Mouse (Mus musculus) intestine, embryonic 14.5 days (tissue): ENCODE measurements around the gene Zfand3. TPM values are rescaled to one million over a fixed set of nuclear protein-coding genes. Genes with fewer than 3 reads are reported as not detected.

Experiments used
- ATAC-seq: fragments of 200-750 bp; cut with Nextera tagmentation; replicated peaks from 2 replicates; pipeline ENCODE4 v1.8.0; 2017; ENCODE audit warnings: low read depth, moderate number of reproducible peaks, moderate TSS enrichment, moderate library complexity; ENCODE audit not compliant: low FRiP score, low TSS enrichment
- DNase-seq: peaks from one replicate; pipeline ENCODE4 v3.0.0-alpha.2; 2018; ENCODE audit warnings: low spot score
- H3K27ac ChIP-seq: fragments of 300-500 bp; sonication (generic); 2 replicates; pipeline ENCODE4 v1.5.1; 2014; ENCODE audit warnings: low read depth, mild to moderate bottlenecking, control low read depth
- H3K27me3 ChIP-seq: fragments of 300-500 bp; sonication (generic); replicated peaks from 2 replicates; pipeline ENCODE4 v1.6.1; 2014; ENCODE audit warnings: low read length, control low read depth; ENCODE audit not compliant: control insufficient read depth, insufficient read depth
- H3K36me3 ChIP-seq: fragments of 300-500 bp; sonication (generic); 2 replicates; pipeline ENCODE4 v1.6.1; 2014; ENCODE audit warnings: low read length, control low read depth; ENCODE audit not compliant: control insufficient read depth, insufficient read depth
- H3K4me1 ChIP-seq: fragments of 300-500 bp; sonication (generic); replicated peaks from 2 replicates; pipeline ENCODE4 v1.6.1; 2014; ENCODE audit warnings: low read length, control low read depth, mixed read lengths; ENCODE audit not compliant: control insufficient read depth, insufficient read depth
- H3K4me2 ChIP-seq: fragments of 300-500 bp; sonication (generic); 2 replicates; pipeline ENCODE4 v1.6.1; 2014; ENCODE audit warnings: low read length
- H3K4me3 ChIP-seq: fragments of 300-500 bp; sonication (generic); 2 replicates; pipeline ENCODE4 v1.5.1; 2014; ENCODE audit warnings: low read depth, low read length, control low read depth, mixed read lengths
- H3K9ac ChIP-seq: fragments of 300-500 bp; sonication (generic); 2 replicates; pipeline ENCODE4 v1.6.1; 2014; ENCODE audit warnings: mild to moderate bottlenecking, low read length
- H3K9me3 ChIP-seq: fragments of 300-500 bp; sonication (generic); 2 replicates; pipeline ENCODE4 v1.6.1; 2016; ENCODE audit warnings: low read length, control low read depth; ENCODE audit not compliant: control insufficient read depth
- WGBS: fragments of 180-500 bp; shearing (Covaris S2); extraction: QIAGEN DNeasy Blood & Tissue Kit; methylation state at CpG from one replicate; pipeline ENCODE4 v1.1.7; 2014; 5-methylcytosine and 5-hydroxymethylcytosine counted together
- polyA plus RNA-seq: library from polyadenylated mRNA; unstranded; fragments of >200 nt; fragmentation: Nextera tagmentation; extraction: Ambion mirVana; gene quantifications from 2 replicates; pipeline ENCODE4 v1.2.1, GENCODE M21; 2014

Zfand3 gene
- 40.9 and 42.6 TPM in 2 replicates for polyA plus RNA-seq

DNA sequence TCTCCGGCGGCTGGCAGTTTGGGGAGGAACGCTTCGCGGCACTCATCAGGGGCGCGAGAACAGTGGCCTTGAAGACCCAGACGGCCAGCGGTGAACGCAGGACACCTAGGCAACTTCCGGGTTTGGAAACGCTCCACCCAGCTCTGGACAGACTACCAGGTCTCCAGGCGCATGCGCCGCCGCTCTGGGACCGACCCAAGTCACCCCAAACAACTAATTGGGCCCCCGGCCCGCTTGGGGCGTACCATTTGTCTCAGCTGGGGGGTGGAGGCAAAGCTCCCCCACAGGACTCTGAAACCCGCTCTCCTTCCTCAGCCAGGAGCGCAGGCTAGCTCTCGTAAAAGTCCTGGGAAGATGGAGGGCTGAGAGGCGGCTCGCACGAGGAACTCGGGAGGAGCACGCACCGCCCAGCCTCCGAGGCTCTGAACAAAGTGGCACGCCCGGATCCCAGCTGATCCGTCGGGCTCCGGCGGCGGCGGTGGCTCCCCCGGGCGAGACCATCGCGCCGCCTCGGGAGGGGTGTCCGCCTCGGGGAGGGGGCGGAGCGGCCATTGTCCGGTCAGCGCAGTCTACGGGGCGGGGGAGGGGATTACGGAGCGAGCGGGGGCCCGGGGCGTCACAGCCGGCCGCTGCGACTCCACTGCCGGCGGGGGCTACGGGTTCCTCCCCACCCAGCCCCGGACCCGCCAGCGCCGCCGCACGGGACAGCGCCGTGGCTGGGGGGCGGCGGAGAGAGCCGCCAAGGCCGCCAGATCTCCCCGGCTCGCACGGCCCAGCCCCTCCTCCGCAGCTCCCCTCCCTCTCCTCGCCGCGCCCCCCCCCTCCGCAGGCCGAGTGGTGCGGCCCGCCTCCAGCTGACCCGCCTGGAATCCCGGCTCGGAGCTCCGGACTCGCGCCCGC lies at the start of gene Zfand3:
Gene Zfand3 (plus strand): TSS at position 531 of the 900 bp plus-strand sequence.
- H3K36me3 ChIP-seq = no peaks in the 10 kb centered on the region
- WGBS = under 1% methylated on average over 36 of the region's 93 CpGs
- peaks cover 39% of the 10 kb centered on the region for H3K4me1 ChIP-seq
- ATAC-seq (peak; percentile 95), DNase-seq (peak; percentile 98)
- H3K9me3 ChIP-seq = no peaks in the 10 kb centered on the region
- peak within 1 kb of the TSS; percentile 97 for H3K27ac ChIP-seq
- H3K4me3 ChIP-seq = peak within 1 kb of the TSS; percentile 66
- H3K4me2 ChIP-seq = peak within 1 kb of the TSS; percentile 79
- peak within 1 kb of the TSS; percentile 90 for H3K9ac ChIP-seq
- no peaks in the 10 kb centered on the region for H3K27me3 ChIP-seq

DNA sequence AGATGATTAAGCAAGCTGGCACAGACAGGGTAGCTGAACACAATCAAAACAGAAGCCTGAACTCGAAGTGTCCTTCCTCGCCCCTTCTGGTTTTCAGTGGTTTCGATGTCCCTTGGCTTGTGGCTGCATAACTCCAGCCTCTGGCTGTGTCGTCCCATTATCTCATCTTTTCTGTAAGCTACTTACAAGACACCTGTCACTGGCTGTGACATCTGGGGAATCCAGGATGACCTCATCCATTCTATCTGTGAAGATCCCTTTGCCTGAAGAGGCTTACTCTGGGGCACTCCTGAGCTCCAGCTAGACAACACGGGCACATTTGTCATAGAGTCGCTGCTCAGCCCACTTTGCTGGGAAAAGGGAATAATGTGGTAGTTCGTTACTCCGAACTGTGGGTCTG lies 48.7 kb upstream of the Zfand3 start:
- no peaks in the 10 kb centered on the region for H3K36me3 ChIP-seq
- H3K4me3 ChIP-seq = no peak overlapping the region
- H3K9me3 ChIP-seq = 0 out of 2 replicates have a peak, but pooled peaks cover 13% of the 10 kb centered on the region
- DNase-seq (no peak), ATAC-seq (no peak)
- no peak overlapping the region for H3K27ac ChIP-seq
- no peak overlapping the region for H3K9ac ChIP-seq
- WGBS = 67% methylated on average over 8 of the region's 8 CpGs
- no peaks in the 10 kb centered on the region for H3K27me3 ChIP-seq
- H3K4me1 ChIP-seq = no peaks in the 10 kb centered on the region
- H3K4me2 ChIP-seq = no peak overlapping the region

DNA sequence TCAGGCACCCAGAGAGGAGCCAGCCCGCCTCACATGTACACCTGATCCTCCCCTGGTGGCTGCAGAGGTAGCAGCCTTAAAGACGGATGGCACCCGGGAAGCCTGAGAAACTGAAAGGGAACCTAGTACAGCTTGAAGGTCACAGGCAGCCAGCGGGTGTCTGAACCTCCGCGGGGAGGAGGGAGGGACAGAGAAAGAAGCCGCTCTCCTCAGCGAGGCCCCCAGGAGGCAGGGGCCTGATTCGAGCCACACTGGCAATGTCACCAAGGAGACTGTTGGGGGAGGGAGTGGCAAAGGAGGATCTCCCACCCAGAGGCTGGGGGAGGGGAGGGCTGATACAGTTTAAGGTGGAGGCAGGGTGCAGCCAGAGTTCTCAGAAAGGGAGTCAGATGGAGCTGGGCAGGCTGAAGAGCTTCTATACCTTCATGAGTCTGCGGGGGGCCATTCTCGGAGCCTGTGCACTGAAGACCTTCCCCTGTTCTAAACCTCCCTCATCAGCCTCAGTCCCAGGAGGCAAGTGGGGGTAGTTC lies 40.7 kb upstream of the Zfand3 start:
- 4% methylated on average over 11 of the region's 11 CpGs for WGBS
- ATAC-seq (peak; percentile 63; the same call in 1 of the 2 replicates), DNase-seq (peak; percentile 70)
- Histone ChIP-seq H3K9me3 (0 out of 2 replicates have a peak, but pooled peaks cover 8% of the 10 kb centered on the region), H3K27me3 (peaks cover 15% of the 10 kb centered on the region; the same call in 1 of the 2 replicates), H3K9ac (no peak overlapping the region), H3K27ac (no peak overlapping the region), H3K4me3 (no peak overlapping the region), H3K4me2 (peak overlapping the region; percentile 46), H3K36me3 (no peaks in the 10 kb centered on the region), H3K4me1 (peaks cover 14% of the 10 kb centered on the region)

DNA sequence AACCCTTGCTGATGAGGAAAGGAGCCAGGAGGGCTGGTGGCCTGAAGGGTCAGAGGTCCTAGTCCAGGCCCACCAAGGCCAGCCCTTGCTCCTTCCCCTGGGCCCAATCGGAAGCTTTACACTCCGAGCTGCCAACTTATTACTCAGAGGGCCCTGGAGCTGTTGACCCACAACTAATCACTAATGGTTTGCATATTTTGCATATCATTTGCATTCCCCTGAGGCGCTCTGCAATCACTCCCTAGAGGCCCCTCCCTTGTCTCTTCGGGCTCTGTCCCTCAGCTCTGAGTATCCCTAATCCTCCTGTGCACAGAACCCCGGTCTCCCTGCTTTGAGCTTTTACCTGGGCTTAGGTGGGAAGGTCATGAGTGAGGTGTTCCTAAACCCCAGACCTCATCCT lies 39.0 kb upstream of the Zfand3 start:
- DNase-seq = no peak
- Histone ChIP-seq H3K9ac (no peak overlapping the region), H3K36me3 (no peaks in the 10 kb centered on the region), H3K4me3 (no peak overlapping the region), H3K9me3 (no peaks in the 10 kb centered on the region), H3K4me2 (no peak overlapping the region), H3K27me3 (peaks cover 15% of the 10 kb centered on the region; the same call in 1 of the 2 replicates), H3K4me1 (peaks cover 14% of the 10 kb centered on the region), H3K27ac (no peak overlapping the region)
- WGBS = 44% methylated on average over 5 of the region's 5 CpGs
- no peak for ATAC-seq

DNA sequence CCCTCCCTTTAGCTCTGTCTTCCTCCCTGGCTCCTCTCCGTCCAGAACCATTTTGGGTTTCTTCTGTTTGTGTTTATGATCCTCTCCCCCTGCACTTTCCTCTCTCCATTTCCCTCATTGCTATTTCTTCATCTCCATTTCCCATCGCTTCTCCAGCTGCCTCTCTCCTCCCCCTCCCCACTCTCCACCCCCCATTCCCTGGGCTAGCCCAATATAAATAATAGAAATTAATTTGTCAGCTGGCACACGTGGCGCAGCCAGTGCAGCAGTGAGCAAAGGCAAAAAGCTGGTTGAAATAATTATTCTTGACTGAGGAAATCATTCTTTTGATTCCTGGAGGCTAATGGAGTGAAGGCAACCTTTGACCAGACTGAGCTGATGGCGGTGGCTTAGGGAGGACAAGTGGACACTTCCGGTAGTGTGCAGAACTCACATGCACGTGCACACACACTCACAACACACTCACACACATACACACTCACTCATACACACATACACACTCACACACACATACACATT lies 34.4 kb upstream of the Zfand3 start, which contains the start of gene Mdga1:
Gene Mdga1 (minus strand): TSS at position 51 of the 519 bp plus-strand sequence.
- no peak for ATAC-seq
- no peaks in the 10 kb centered on the region for H3K9me3 ChIP-seq
- 0 out of 2 replicates have a peak, but pooled peaks cover 6% of the 10 kb centered on the region for H3K27me3 ChIP-seq
- no peak for DNase-seq
- H3K9ac ChIP-seq = no peak within 1 kb of the TSS
- WGBS = 66% methylated on average over 7 of the region's 7 CpGs
- no peaks in the 10 kb centered on the region for H3K36me3 ChIP-seq
- H3K4me1 ChIP-seq = no peaks in the 10 kb centered on the region
- no peak within 1 kb of the TSS for H3K4me2 ChIP-seq
- no peak within 1 kb of the TSS for H3K27ac ChIP-seq
- no peak within 1 kb of the TSS for H3K4me3 ChIP-seq

DNA sequence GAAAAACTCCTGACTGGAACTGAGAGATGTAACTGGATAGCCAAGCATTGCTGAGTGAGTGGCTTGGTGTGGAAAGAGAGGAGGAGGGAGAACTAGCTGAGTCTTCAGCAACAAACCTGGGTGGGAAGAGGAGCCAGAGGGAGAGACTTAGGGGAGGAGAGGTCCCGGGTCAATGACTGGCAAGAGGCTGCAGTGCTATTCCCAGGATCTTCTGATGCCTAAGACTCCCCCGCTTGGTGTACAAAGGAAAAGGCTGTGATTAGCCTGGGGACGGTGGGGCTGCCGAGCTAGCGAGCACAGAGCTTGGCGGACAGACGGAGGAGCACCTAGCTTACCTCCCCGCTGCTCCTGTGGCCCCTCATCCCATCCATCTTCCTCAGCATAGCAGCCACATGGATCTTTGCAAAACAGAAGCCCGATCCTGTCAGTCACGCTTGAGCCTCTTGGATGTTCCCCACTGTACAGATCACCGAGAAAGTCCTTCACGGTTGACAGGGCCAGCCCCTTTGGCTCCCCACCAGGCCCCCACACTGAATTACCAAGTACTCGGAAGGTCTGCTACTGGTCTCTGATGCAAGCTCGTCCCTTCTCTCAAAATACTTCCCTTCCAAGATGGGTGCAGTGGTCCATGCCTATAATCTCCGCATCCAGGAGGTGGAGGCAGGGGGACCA lies 32.6 kb upstream of the Zfand3 start:
- ATAC-seq = no peak

DNA sequence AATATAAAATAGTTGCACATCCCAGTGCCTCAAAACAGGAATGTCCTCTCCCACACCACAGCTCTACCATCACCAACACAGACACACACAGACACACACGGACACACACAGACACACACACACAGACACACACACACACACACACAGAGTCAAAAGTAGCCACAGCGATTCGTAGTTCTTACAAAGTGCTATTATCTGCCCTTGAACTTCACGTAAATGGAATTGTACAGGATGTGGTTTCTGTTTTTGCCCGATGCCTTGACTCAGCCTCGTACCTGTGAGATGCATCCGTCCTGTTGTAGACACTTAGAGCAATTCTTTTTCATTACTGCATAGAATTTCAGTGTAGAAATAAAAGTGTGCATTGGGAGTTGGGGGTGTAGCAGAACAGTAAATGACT lies 31.3 kb upstream of the Zfand3 start:
- 93% methylated on average over 7 of the region's 7 CpGs for WGBS

More for the DNA sequence above, 32.6 kb upstream of the Zfand3 start:
- no peak for DNase-seq
- Histone ChIP-seq H3K9ac (no peak overlapping the region), H3K4me1 (no peaks in the 10 kb centered on the region), H3K4me2 (no peak overlapping the region), H3K4me3 (no peak overlapping the region), H3K27me3 (no peaks in the 10 kb centered on the region), H3K9me3 (no peaks in the 10 kb centered on the region), H3K36me3 (no peaks in the 10 kb centered on the region), H3K27ac (no peak overlapping the region)
- 56% methylated on average over 15 of the region's 15 CpGs for WGBS

DNA sequence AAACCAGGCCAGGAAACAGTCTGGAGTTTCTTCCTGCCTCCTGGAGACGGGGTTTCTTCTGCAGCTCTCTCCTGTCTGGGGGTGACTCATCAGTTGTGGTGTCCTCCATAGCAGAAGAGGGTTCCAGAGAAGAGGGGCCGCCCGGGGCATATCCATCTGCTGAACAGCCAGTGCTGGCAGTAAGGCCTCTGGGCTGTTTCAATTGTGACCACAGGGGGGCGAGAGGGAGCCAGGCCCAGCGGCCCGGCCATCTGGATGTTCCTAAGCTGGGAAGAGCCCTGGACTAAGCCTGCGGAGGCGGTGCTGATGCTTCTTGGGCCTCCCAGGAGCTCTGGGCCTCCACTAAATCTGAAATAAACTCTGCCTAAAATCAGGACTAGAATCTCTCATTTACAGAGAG lies 28.8 kb upstream of the Zfand3 start:
- DNase-seq = peak; percentile 92
- 0 out of 2 replicates have a peak, but pooled peaks cover 4% of the 10 kb centered on the region for H3K4me1 ChIP-seq
- WGBS = 5% methylated on average over 8 of the region's 8 CpGs

More for the DNA sequence above, 31.3 kb upstream of the Zfand3 start:
- DNase-seq (no peak), ATAC-seq (no peak)
- Histone ChIP-seq H3K27me3 (no peaks in the 10 kb centered on the region), H3K4me1 (no peaks in the 10 kb centered on the region), H3K4me2 (no peak overlapping the region), H3K27ac (no peak overlapping the region), H3K9ac (no peak overlapping the region), H3K9me3 (no peaks in the 10 kb centered on the region), H3K4me3 (no peak overlapping the region), H3K36me3 (no peaks in the 10 kb centered on the region)

More for the DNA sequence above, 28.8 kb upstream of the Zfand3 start:
- no peaks in the 10 kb centered on the region for H3K9me3 ChIP-seq
- no peak overlapping the region for H3K9ac ChIP-seq
- ATAC-seq = peak; percentile 69
- H3K27ac ChIP-seq = no peak overlapping the region
- no peaks in the 10 kb centered on the region for H3K27me3 ChIP-seq
- no peak overlapping the region for H3K4me2 ChIP-seq
- no peaks in the 10 kb centered on the region for H3K36me3 ChIP-seq
- H3K4me3 ChIP-seq = no peak overlapping the region
